Mouse (Mus musculus): Measurements from ENCODE around the gene Arsa. TPM values are rescaled to one million over a fixed set of nuclear protein-coding genes. Genes with fewer than 3 reads are reported as not detected.

The Arsa gene
- polyA plus RNA-seq, 1 experiment from 2014 or later = 13.0 TPM

DNA sequence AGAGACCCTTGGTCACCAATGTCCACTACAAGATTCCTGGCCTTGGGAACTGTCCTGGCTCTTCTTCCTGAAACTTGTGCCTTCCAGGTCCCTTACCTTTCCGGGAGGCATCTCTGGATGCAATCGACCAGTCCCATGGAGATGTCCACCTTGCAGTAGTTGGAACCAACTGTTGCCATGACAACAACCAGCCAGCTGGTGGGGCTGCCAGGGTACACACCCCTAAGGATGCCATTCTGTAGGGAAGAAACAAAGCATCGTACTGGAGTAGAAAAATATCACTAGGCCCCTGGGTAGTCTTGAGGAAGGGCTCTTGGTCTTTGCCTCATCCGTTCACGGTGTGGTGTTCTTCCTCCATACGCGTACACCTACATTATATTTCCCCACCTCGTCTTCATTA is 52.6 kb downstream of the Arsa start:
- 85% methylated on average over 8 of the region's 8 CpGs for WGBS
- Histone ChIP-seq H3K9ac (ENCODE audit: low read depth, low read length) (no peak overlapping the region), H3K27me3 (ENCODE audit: insufficient read depth, low read length) (no peaks in the 10 kb centered on the region), H3K36me3 (ENCODE audit: insufficient read depth, low read length) (peaks cover 9% of the 10 kb centered on the region; the same call in 1 of the 2 replicates), H3K27ac (no peak overlapping the region), H3K9me3 (replicated peaks; ENCODE audit: low read length) (no peaks in the 10 kb centered on the region), H3K4me1 (replicated peaks; ENCODE audit: insufficient read depth, low read length) (peaks cover 15% of the 10 kb centered on the region; the same call in 1 of the 2 replicates), H3K4me2 (ENCODE audit: low read length) (0 out of 2 replicates have a peak overlapping the region, but pooled peaks have one; percentile 34), H3K4me3 (replicated peaks; ENCODE audit: low read depth, low read length) (no peak overlapping the region)
- TF ChIP-seq CTCF (IDR thresholded peaks at IDR 0.05; ENCODE audit: low read depth) = no peak
- ATAC-seq (replicated peaks; ENCODE audit: low FRiP score, low read depth) = no peak
- DNase-seq (ENCODE audit: low spot score) = no peak

Other genes with a start within 250 kb of the Arsa start
- gene Sbf1, start 162.1 kb downstream of the Arsa start, polyA plus RNA-seq (2015; fragmentation: Nextera tagmentation; extraction: Ambion mirVana) = 30.0 and 37.2 TPM in 2 replicates
- gene Adm2, start 154.7 kb downstream of the Arsa start, polyA plus RNA-seq (2015; fragmentation: Nextera tagmentation; extraction: Ambion mirVana) = 1.5 and 2.0 TPM in 2 replicates
- 119 and 185 TPM in 2 replicates for gene Miox, start 143.0 kb downstream of the Arsa start, polyA plus RNA-seq (2015; fragmentation: Nextera tagmentation; extraction: Ambion mirVana)
- 46.1 and 48.1 TPM in 2 replicates for gene Lmf2, start 121.8 kb downstream of the Arsa start, polyA plus RNA-seq (2015; fragmentation: Nextera tagmentation; extraction: Ambion mirVana)
- gene Ncaph2, start 121.7 kb downstream of the Arsa start, polyA plus RNA-seq (2015; fragmentation: Nextera tagmentation; extraction: Ambion mirVana) = 100 and 108 TPM in 2 replicates
- 11.7 and 12.6 TPM in 2 replicates for gene Sco2, start 103.6 kb downstream of the Arsa start, polyA plus RNA-seq (2015; fragmentation: Nextera tagmentation; extraction: Ambion mirVana)
- gene Tymp, start 100.4 kb downstream of the Arsa start, polyA plus RNA-seq (2015; fragmentation: Nextera tagmentation; extraction: Ambion mirVana) = 1.7 and 2.1 TPM in 2 replicates
- 0.68 and 0.87 TPM in 2 replicates for gene Odf3b, start 98.1 kb downstream of the Arsa start, polyA plus RNA-seq (2015; fragmentation: Nextera tagmentation; extraction: Ambion mirVana)
- not detected in 2 replicates for gene Klhdc7b, start 92.5 kb downstream of the Arsa start, polyA plus RNA-seq (2015; fragmentation: Nextera tagmentation; extraction: Ambion mirVana)
- not detected in 2 replicates for gene Syce3, start 66.9 kb downstream of the Arsa start, polyA plus RNA-seq (2015; fragmentation: Nextera tagmentation; extraction: Ambion mirVana)
- gene Cpt1b, start 51.6 kb downstream of the Arsa start, polyA plus RNA-seq (2015; fragmentation: Nextera tagmentation; extraction: Ambion mirVana) = 23.7 and 26.2 TPM in 2 replicates
- 1.5 and 1.7 TPM in 2 replicates for gene C730034F03Rik, start 47.8 kb downstream of the Arsa start, polyA plus RNA-seq (2015; fragmentation: Nextera tagmentation; extraction: Ambion mirVana)
- not detected in 2 replicates for gene Gm44502, start 47.7 kb downstream of the Arsa start, polyA plus RNA-seq (2015; fragmentation: Nextera tagmentation; extraction: Ambion mirVana)
- gene Chkb, start 47.5 kb downstream of the Arsa start, polyA plus RNA-seq (2015; fragmentation: Nextera tagmentation; extraction: Ambion mirVana) = 64.5 and 65.1 TPM in 2 replicates
- gene Mapk8ip2, start 23.5 kb downstream of the Arsa start, polyA plus RNA-seq (2015; fragmentation: Nextera tagmentation; extraction: Ambion mirVana) = 0.34 and 0.55 TPM in 2 replicates
- 1.0 and 1.2 TPM in 2 replicates for gene Shank3, start 22.2 kb upstream of the Arsa start, polyA plus RNA-seq (2015; fragmentation: Nextera tagmentation; extraction: Ambion mirVana)
- gene Acr, start 90.9 kb upstream of the Arsa start, polyA plus RNA-seq (2015; fragmentation: Nextera tagmentation; extraction: Ambion mirVana) = not detected in 2 replicates
- 38.0 and 39.8 TPM in 2 replicates for gene Rabl2, start 114.5 kb upstream of the Arsa start, polyA plus RNA-seq (2015; fragmentation: Nextera tagmentation; extraction: Ambion mirVana)